Mouse (Mus musculus): ENCODE measurements around the gene Gga2.
A peak's percentile ranks its signal among the peaks of the same experiment; 100 is the strongest.

Gene Gga2

DNA sequence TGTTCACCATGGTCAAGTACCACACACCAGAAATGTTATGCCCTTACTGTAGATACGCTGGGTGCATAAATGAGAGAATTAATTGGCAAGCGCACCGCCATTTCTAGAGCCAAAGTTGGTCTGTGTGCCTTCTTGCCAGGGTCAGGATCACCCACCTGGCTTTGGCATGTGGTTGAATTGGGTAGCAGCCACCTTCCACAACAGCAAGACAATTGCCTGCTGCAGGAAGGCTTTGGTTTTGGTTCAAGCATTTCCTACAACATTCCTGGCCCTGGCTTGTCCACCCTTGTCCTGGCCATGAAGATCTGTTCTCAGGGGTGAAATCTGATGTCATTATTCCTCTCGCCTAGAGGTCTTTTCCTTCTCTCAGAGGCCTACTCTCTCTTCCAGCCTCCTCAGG, 8.7 kb downstream of the Gga2 start:
- no peak for DNase-seq (ENCODE audit: extremely low spot score, low spot score)

DNA sequence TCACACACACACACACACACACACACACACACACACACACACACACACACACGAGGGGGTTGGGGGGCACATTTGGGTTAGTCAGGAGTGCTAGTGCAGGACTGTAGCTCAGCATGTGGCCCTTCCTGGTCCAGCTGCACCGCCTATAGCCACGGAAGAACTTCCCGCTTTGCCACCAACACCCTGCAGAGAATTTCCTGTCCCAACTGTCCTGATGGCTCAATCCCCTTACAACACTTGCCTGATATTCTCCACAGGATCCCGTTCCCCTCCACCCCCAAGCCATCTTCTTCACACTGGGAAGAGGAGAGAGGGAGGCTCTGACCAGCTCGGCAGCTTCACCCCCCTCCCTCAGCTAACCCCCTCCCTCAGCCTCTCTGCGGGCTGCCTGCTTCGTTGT, 20.6 kb downstream of the Gga2 start:
- DNase-seq (ENCODE audit: extremely low spot score, low spot score): no peak

DNA sequence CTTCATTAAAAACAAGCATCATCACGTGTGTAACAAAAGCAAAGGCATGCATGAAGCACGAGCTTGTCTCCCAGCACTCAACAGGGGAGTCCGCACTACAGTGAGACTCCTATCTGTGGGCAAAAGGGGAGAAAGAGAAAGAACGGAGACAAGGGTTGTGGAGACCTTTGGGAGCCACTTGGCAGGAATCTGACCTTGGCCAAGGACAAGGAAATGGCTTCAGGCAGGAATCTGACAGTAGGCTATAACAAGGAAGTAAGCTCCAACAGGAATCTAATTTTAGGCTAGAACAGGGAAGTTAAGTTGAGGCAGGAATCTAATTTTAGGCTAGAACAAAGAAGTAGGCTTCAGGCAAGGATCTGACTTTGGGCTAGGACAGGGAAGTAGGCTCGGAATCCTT, 25.1 kb downstream of the Gga2 start:
- no peak for DNase-seq (ENCODE audit: extremely low spot score, low spot score)

DNA sequence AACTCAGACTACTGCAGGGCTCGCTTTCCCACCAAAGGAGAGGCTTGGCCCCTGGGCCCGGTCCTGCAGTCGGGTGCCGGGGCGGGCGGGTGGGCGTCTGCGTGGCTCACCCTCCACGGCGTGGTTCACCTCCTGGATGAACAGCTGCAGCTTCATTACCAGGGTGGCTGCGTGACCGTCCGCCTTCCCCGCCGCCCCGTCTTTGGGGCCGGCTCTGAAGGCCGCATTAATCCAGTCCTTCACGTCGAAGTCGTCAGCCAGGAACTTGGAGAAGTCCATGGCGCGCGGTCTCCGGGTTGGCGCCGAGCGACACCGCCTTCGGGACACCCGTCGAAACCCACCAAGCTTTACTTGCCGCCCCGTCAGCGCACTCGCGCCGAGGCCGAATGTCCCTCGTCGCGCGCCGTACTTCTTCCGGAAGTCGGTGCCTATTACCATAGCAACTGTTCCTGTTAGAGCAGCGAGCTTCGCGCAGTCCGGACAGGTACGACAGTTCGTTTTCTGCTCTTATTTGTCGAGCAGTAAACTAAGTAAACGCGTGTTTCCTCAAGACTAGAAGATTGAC, 39.6 kb downstream of the Gga2 start, which contains the start of gene Cog7:
TSS of gene Cog7 (minus strand) at position 405 of the 565 bp plus-strand sequence.
- peak; percentile 95 for DNase-seq (ENCODE audit: extremely low spot score, low spot score)

DNA sequence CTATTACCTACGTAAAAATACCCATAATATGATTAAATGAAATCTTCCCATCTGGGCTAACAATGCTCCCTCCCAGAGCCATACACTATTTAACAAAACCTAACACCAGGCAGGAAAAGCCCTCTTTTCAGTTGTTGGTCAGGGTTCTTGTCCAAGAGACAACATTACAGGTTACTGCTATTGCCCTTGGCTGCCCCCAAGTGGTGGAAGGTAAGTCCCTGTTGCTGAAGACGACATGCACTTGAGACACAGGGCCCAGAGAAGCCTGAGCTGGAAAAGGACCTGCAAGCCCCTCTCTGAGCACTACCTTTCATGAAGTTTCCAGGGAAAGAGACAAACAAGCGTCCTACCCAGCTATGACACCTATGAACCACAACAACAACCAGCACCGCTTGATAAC, 46.0 kb downstream of the Gga2 start:
- DNase-seq (ENCODE audit: extremely low spot score, low spot score): peak; percentile 25

DNA sequence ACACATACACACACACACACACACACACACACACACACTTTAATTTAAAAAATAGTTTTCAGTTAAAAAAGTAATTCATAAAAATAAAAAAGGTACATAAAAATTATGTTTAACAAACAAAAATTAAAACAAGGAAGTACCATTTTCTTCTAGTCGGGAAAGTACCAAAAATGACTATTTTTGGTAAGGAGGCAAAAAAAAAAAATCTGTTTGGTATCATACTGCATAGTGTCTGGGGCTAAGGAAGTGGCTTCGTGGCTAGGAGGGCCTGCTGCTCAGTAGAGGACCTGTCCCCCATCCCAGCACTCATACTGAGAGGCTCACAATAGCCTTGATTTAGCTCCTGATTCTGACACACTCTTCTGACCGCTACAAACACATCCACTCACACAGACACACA, 49.3 kb downstream of the Gga2 start:
- DNase-seq (ENCODE audit: extremely low spot score, low spot score): no peak

DNA sequence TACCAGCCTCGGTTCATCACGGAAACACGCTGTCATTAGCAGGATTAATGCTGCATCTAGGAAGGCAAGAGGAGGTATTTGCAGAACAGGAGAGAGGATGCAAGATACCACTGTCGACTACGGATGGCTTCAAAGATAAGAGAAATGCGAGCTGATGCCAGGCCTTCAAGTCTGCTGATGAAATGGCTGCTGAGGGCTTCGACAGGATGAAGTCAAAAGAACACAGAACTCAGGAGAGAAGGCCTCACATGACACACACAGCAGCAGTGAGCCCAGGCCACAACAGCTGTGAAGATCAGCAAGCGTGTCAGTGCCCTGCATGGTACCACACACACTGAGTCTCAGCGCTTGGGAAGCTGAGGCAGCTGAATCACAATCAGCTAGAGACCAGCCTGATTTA, 50.8 kb downstream of the Gga2 start:
- DNase-seq (ENCODE audit: extremely low spot score, low spot score): no peak

DNA sequence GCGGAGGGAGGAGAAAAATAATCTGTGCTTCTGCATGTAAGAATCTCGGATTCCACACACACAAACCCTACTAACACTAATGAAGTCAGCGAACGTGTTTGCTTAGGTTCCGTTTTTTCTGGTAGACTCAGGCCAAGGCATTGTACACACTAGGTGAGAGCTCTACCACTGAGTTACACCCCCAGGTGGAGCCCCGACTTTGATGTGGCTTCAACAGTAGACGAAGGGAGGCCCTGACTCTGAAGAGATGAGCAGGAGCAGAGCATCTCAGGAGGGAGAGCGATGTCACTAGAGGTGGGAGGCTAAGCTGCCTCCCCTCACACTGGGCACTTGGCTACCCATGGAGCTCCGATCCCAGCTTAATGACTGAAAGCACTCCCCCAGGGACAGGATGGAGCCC, 52.2 kb downstream of the Gga2 start:
- no peak for DNase-seq (ENCODE audit: extremely low spot score, low spot score)

DNA sequence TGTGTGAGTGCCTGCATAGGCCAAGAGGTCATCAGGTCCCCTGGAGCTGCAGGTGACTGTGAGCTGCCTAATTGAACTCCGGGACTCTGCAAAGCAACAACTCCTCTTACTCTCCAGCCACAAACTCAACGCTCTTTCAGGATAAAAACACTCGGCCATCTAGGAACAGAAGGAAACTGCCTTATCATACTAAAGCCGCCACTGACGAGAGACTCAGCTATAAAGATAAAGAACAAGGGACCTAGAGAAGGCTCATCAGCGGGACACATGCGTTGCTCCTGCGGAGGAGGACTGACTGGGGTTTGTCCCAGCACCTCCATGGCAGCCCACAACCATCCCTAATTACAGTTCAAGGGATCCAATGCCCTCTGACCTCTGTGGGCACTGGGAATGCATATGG, 52.8 kb downstream of the Gga2 start:
- no peak for DNase-seq (ENCODE audit: extremely low spot score, low spot score)

DNA sequence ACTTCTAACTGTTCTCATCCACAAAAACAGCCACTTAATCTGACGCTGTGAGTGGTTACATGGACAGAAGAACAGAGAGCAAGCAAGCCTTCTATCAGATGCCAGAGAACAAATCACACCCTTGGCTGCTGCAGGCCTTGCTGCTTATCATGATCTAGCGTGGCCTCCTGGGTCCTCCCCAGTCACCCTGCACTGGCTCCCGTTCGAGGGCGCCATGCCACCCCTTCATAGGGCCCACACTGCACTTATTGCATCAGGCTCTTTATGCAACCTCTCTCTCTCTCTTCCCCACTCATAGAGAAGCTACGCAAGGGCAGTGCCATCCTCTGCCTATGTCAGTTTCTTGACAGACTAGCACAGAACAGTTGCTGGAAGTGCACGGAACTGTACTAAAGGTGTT, 54.9 kb downstream of the Gga2 start:
- no peak for DNase-seq (ENCODE audit: extremely low spot score, low spot score)

DNA sequence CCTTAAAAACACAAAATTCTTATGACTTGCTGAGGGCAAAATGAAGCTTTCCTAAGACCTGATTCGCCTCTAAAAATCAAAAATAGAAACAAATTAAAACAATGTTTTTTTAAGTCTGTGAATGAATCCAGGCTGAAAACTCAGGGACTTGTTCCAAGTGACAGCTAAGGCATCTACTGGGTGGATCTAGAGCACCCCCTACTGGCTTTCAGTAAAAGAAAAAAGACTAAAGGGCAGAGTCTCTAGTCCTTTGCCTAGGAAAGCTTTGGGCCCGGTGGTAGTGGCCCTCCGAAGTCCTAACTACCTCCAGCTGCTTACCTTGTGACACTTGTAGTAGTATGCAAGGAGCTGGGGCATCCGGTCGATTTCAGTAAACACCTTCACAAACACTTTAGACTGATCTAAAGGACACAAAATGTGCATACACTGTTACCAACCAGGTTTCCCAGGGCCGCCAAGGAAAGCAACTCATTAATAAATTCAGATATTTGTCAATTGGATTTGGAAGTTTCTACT, 57.1 kb downstream of the Gga2 start:
- DNase-seq (ENCODE audit: extremely low spot score, low spot score): no peak

DNA sequence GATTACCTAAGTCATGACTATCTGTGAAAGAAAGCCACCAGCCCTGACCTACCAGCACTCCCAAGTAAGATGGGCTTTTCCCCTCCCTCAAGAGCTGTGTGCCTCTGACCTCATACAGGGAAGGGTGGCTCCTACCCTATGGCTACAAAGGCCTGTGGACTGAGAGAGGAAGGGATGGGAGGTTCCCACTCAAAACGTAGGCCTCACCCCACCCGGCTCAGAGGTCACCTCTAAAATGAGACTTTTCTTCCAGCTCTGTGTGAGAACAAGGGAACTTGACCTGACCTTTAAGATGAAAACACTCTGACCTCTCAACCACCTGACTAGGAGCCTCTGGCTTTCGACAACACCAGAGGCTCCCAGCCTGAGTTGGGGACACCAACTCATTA, 58.5 kb downstream of the Gga2 start:
- DNase-seq (ENCODE audit: extremely low spot score, low spot score): no peak

DNA sequence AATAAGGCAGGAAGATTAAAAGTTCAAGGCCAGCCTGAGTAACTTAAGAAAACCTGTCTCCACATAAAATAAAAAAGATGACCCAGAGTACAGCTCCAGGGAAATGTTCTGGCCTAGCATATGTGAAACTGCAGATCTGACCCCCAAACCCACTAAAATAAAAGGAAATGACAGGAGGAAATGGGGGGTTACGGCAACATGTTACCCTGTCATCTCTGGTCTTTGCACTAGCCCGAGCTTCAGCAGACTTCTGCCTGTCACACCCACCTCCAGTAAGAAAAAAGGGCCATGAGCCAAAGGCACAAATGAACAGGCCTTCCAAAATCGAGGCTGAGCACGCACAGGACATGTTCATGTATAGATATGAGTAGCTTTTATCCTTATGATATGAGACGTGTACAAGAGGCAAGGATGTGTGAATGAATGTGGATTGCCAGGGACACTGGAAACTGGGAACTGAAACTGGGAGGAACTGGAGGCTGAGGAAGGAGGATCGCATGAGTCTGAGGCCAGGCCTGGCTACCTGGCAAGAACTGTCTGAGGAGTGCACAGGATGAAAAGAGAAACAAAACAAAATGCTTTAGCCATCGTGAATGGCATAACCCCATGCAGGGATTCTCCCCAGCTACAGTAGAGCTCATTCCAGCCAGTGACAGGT, 59.0 kb downstream of the Gga2 start:
- no peak for DNase-seq (ENCODE audit: extremely low spot score, low spot score)

DNA sequence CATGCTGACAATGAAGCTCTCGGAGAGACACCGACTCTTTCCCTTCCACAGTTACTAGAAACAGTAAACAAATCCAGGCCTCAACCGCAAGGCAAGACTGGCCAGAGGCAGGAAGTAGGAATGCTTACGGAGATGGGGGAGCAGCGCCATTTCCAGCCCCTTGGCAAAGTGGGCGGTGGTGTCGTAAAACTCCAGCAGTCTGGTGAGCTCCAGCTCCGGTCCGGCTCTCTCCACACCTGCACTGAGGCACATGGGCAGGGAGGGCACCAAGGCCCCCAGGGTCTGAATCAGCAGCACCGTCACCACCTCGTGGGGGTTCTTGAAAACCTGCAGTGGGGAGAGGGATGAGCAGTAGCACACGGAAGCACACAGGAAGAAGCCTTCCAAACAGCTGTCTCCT, 65.2 kb downstream of the Gga2 start:
- no peak for DNase-seq (ENCODE audit: extremely low spot score, low spot score)

DNA sequence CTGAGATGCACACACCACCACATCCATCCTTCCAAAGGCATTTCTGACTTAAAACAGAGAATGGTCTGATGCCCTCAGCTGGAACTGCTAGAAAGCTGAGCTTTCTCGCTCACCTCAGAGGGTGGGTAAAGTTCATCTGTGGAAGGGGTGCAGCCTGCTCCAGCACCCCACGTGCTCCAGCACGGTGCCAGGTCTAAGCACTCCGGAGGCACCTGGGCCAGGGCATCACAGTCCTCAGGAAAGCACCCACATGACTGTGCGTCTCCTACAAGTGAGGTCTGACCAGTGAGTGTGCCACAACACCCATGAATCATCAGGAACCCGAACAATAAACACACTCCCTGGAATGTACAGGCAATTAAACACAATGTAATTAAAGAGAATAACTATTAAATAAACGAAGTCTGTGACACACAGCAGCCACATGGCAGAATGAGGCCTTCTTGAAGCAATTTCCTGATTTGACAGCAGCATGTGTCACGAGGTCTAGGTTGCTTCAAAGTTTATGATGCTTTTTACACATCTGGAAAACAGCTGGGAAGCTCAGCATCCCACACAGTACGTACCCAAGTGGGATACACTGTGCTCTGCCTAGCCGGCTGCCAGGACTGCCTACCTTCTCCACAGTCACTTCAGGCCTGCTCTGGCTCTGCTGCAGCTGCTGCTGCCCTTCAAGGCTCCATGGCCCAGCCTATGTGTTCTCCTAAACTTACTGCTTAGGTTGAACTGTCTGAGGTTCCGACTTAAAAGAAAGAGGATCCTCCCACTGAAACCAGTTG, 65.9 kb downstream of the Gga2 start:
- no peak for DNase-seq (ENCODE audit: extremely low spot score, low spot score)

DNA sequence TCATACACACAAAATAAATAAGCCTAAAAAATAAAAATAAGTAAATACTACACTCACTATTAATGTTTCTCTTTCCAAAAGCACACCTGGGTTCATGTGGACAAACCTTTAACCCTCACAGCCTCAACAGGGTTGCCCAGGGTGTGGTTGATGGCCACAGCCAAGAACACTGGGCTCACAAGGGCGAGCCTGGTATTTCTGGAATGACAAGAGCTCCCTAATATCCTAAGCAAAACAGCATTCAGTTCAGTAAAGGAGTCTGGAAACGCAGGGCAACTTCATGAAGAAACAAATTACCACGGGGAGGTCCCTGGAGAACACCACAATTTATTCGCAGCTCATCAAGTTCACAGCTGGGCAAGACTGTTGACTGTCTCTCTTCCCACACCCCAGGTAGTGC, 73.5 kb downstream of the Gga2 start:
- DNase-seq (ENCODE audit: extremely low spot score, low spot score): no peak

DNA sequence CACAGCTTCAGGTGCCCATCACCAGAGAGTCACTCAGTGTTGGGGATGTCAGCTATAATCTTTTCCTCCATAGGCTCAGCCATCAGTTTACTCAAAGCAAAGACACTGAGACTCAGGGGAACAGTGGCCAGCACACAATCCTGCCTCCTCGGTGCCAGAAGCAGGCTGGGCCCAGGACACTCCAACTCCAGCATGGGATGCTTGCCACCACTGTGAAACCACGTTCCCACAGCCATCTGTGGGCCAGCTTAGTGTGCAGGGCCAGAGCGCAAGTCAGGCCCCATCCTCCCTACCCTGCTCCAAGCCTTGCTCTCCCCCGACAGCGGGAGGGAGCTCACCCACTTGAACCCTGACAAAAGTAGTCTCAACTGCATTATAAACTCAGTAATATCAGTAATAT, 74.8 kb downstream of the Gga2 start:
- no peak for DNase-seq (ENCODE audit: extremely low spot score, low spot score)

DNA sequence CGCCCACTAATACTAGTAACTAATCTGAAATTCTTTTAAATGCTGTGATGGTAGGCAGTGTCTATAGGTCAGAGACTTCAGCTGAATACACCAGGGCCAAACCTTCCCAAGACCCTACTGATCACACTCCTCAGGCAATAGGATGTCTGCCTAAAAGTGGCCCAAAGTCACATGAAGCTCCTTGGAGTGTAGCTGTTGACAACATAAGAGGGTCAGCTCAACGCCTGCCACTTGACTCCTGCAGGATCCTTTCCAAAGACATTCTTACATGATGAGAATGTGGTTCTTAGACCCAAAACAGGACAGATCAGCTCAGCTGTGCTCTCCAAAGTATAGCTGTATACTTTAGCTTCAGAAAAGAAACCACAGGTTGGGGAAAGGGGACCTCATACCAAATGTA, 78.7 kb downstream of the Gga2 start:
- no peak for DNase-seq (ENCODE audit: extremely low spot score, low spot score)

DNA sequence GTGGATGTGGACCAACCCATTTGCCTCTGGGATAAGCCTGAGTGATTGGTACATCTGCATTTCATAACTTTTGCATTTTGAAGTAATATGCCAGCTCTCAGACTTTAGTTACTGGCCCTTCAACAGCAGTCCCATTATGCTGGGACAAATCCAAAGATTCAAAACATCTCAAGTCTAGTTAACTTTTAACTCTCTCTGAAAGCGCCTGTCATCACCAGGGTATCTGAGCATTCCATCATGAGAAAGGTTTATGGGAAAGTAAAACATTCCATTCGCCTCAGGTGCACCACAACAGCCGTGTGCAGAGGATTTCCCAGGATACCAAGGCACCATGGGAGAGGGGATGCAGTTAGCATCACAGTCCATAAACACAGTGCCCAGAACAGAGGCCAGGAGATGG, 79.4 kb downstream of the Gga2 start:
- DNase-seq (ENCODE audit: extremely low spot score, low spot score): no peak

DNA sequence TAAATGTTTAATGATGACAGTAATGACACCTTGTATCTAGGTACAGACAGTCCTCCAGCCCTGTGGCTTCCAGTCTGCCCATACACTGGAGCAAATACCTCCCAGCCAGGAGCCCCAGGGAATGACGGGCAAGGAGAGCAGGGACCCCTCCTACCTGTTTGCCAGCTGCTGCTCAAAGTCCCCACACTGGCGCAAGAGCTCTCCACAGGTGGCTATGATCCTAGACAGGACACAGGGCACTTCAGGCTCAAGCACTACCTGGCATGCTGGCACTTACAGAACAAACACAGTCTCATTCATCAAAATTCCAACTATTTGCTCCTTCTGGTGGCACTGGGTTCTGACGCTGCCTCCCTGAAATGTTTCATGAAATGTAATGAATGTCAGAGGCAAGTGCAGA, 80.0 kb downstream of the Gga2 start:
- no peak for DNase-seq (ENCODE audit: extremely low spot score, low spot score)

DNA sequence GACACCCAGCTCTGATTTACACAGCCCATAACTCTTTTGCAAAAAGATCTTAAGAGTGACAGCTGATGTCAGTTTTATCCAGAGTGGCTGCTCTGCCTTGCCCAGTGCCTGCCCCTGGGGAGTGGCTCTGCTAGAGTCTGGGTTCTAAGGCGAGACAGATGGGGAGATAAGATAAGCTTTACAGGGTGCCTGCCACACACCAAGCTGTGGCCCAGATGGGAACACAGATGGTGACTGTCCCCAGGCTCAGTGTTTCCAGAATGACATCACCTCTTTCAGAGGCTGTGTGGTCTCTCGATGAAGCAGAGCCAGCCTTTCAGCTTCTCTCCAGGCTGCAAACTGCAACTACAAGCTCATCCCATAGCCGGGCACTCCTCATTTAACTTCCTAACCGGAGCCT, 81.3 kb downstream of the Gga2 start:
- no peak for DNase-seq (ENCODE audit: extremely low spot score, low spot score)

DNA sequence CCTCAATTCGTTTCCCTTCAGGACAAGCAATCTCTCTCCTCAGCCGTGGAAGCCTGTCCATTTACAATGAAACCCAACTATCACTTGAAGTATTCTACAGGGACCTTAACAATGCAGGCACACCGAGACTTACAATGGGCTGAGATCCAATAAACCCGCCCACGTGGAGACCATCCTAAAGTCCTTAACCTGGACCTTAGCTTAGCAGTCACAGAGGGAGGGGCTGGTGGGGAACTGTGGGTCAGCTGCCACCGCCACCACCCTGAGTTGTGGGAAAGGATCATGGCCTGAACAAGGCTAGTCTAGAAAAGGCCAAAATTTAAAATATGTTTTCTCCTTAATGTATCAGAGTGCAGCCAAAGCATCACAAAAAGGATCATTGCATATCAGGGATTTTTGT, 81.8 kb downstream of the Gga2 start:
- DNase-seq (ENCODE audit: extremely low spot score, low spot score): no peak
